Mouse (Mus musculus): ENCODE data around the gene Adamts1. TPM values are rescaled to one million over a fixed set of nuclear protein-coding genes. Genes with fewer than 3 reads are reported as not detected.

The Adamts1 gene
- polyA plus RNA-seq (2014; fragmentation: Nextera tagmentation; extraction: Ambion mirVana), result 36.8 and 70.7 TPM in 2 replicates

GRCm38 (mm10) chr16:85802954-85803353 lies at the start of gene Adamts1:
Adamts1 (minus strand) TSS chr16:85803113.
- peak within 1 kb of the TSS; percentile 79 for H3K4me2 ChIP-seq (replicated peaks; ENCODE audit: low read depth, low read length)
- ATAC-seq (ENCODE audit: low FRiP score, low TSS enrichment), result peak; percentile 91
- under 1% methylated on average over 26 of the region's 26 CpGs for WGBS
- H3K27ac ChIP-seq (ENCODE audit: low read depth, low read length), result peak within 1 kb of the TSS; percentile 96
- H3K36me3 ChIP-seq (ENCODE audit: control insufficient read depth, insufficient read depth, low read length), result peaks cover 21% of the 10 kb centered on the region
- H3K9ac ChIP-seq (ENCODE audit: low read depth, low read length), result peak within 1 kb of the TSS; percentile 96
- H3K4me3 ChIP-seq (ENCODE audit: low read length), result peak within 1 kb of the TSS; percentile 84
- H3K27me3 ChIP-seq (ENCODE audit: control insufficient read depth, insufficient read depth, low read length), result no peaks in the 10 kb centered on the region
- H3K9me3 ChIP-seq (ENCODE audit: control insufficient read depth, low read length), result no peaks in the 10 kb centered on the region
- H3K4me1 ChIP-seq (ENCODE audit: control insufficient read depth, insufficient read depth, low read length), result peaks cover 8% of the 10 kb centered on the region; the same call in 1 of the 2 replicates

DNA sequence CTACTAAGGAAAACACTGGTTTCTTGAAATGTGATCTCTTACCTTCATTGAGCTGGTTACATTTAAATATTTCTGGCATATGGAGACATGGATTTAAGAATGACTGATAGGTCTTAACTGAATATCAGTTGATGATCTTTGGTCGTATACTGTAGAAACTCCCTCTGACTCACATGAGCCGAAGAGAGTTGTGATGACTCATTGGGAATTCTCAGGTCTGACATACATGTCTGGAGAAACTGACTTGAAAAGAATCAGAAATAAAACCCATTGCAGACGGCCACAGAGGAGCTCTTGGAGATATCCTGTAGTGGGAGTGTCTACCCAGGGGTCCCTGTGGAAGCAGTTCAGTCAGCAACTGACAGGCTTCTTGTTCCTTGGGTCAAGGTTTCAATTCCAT lies 24.2 kb upstream of the Adamts1 start:
- no peak overlapping the region for H3K27ac ChIP-seq (ENCODE audit: low read depth, low read length)
- no peak overlapping the region for H3K9ac ChIP-seq (ENCODE audit: low read depth, low read length)
- no peaks in the 10 kb centered on the region for H3K4me1 ChIP-seq (ENCODE audit: control insufficient read depth, insufficient read depth, low read length)
- no peak for ATAC-seq (ENCODE audit: low FRiP score, low TSS enrichment)
- H3K27me3 ChIP-seq (ENCODE audit: control insufficient read depth, insufficient read depth, low read length), result no peaks in the 10 kb centered on the region
- no peak overlapping the region for H3K4me2 ChIP-seq (replicated peaks; ENCODE audit: low read depth, low read length)
- no peak overlapping the region for H3K4me3 ChIP-seq (ENCODE audit: low read length)
- no peaks in the 10 kb centered on the region for H3K9me3 ChIP-seq (ENCODE audit: control insufficient read depth, low read length)
- WGBS, result 74% methylated on average over 3 of the region's 3 CpGs
- no peaks in the 10 kb centered on the region for H3K36me3 ChIP-seq (ENCODE audit: control insufficient read depth, insufficient read depth, low read length)

GRCm38 (mm10) chr16:85822330-85822916 lies 19.5 kb upstream of the Adamts1 start:
- no peak overlapping the region for H3K27ac ChIP-seq (ENCODE audit: low read depth, low read length)
- H3K4me2 ChIP-seq (replicated peaks; ENCODE audit: low read depth, low read length), result no peak overlapping the region
- ATAC-seq (ENCODE audit: low FRiP score, low TSS enrichment), result no peak
- no peak overlapping the region for H3K9ac ChIP-seq (ENCODE audit: low read depth, low read length)
- H3K4me3 ChIP-seq (ENCODE audit: low read length), result no peak overlapping the region
- no peaks in the 10 kb centered on the region for H3K27me3 ChIP-seq (ENCODE audit: control insufficient read depth, insufficient read depth, low read length)
- WGBS, result 51% methylated on average over 5 of the region's 5 CpGs
- H3K4me1 ChIP-seq (ENCODE audit: control insufficient read depth, insufficient read depth, low read length), result no peaks in the 10 kb centered on the region
- no peaks in the 10 kb centered on the region for H3K36me3 ChIP-seq (ENCODE audit: control insufficient read depth, insufficient read depth, low read length)
- H3K9me3 ChIP-seq (ENCODE audit: control insufficient read depth, low read length), result no peaks in the 10 kb centered on the region

DNA sequence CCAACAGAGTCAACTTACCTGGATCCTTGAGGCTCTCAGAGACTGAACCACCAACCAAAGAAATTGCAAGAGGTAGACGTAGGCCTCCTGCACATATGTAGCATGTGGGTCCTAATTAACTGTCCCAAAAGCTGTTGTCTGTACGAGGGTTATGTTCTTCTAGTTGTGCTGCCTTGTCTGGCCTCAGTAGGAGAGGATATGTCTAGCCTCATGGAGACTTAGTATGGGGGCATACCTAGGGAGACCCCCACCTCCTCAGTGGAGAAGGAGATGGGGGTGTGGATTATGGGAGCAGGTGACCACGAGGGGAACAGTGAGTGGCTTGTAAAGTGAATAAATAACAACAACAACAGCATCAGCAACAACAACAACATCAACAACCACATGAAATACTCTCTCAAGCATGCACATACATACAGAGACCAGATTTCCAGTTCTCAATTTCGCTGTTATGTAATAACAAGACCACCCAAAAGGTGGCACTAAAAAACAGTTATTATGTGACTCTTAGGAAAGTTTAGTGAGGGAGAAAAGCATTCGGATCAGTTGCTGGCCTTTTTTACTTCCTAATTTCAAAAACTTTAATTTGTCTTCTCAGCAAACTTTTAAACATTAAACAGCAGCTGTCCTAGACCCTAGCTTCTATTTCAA lies 17.0 kb upstream of the Adamts1 start:
- Histone ChIP-seq H3K9me3 (ENCODE audit: control insufficient read depth, low read length) (no peaks in the 10 kb centered on the region), H3K27me3 (ENCODE audit: control insufficient read depth, insufficient read depth, low read length) (no peaks in the 10 kb centered on the region), H3K27ac (ENCODE audit: low read depth, low read length) (no peak overlapping the region), H3K4me3 (ENCODE audit: low read length) (no peak overlapping the region), H3K4me1 (ENCODE audit: control insufficient read depth, insufficient read depth, low read length) (no peaks in the 10 kb centered on the region), H3K36me3 (ENCODE audit: control insufficient read depth, insufficient read depth, low read length) (no peaks in the 10 kb centered on the region), H3K9ac (ENCODE audit: low read depth, low read length) (no peak overlapping the region), H3K4me2 (replicated peaks; ENCODE audit: low read depth, low read length) (no peak overlapping the region)
- WGBS, result 51% methylated on average over 5 of the region's 5 CpGs
- peak; percentile 52; the same call in 1 of the 2 replicates for ATAC-seq (ENCODE audit: low FRiP score, low TSS enrichment)

GRCm38 (mm10) chr16:85814116-85814515 lies 11.2 kb upstream of the Adamts1 start:
- 85% methylated on average over 2 of the region's 2 CpGs for WGBS
- no peaks in the 10 kb centered on the region for H3K36me3 ChIP-seq (ENCODE audit: control insufficient read depth, insufficient read depth, low read length)
- no peak for ATAC-seq (ENCODE audit: low FRiP score, low TSS enrichment)
- no peak overlapping the region for H3K4me2 ChIP-seq (replicated peaks; ENCODE audit: low read depth, low read length)
- H3K4me1 ChIP-seq (ENCODE audit: control insufficient read depth, insufficient read depth, low read length), result no peaks in the 10 kb centered on the region
- H3K27me3 ChIP-seq (ENCODE audit: control insufficient read depth, insufficient read depth, low read length), result no peaks in the 10 kb centered on the region
- H3K27ac ChIP-seq (ENCODE audit: low read depth, low read length), result no peak overlapping the region
- no peaks in the 10 kb centered on the region for H3K9me3 ChIP-seq (ENCODE audit: control insufficient read depth, low read length)
- no peak overlapping the region for H3K9ac ChIP-seq (ENCODE audit: low read depth, low read length)
- no peak overlapping the region for H3K4me3 ChIP-seq (ENCODE audit: low read length)

DNA sequence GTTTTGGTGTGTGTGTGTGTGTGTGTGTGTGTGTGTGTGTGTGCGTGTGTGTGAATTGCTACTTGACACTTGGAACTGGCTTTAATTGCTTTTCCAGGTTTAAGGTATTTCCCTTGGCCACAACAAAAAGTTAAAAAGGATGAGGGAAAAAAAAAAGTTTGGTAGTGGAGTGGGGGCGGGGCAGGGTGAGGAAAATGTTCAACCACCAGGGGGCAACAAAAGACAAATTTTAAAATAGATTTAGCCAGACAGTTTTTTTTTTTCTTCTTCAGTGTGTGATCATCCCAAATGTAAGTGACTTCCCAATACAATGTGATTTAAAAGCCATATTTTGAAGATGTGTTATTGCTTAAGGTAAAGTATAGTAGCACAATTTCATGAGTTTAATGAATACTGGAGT lies 4.7 kb upstream of the Adamts1 start:
- Histone ChIP-seq H3K27me3 (ENCODE audit: control insufficient read depth, insufficient read depth, low read length) (no peaks in the 10 kb centered on the region), H3K27ac (ENCODE audit: low read depth, low read length) (no peak overlapping the region; the same call in 1 of the 2 replicates), H3K4me1 (ENCODE audit: control insufficient read depth, insufficient read depth, low read length) (0 out of 2 replicates have a peak, but pooled peaks cover 2% of the 10 kb centered on the region), H3K36me3 (ENCODE audit: control insufficient read depth, insufficient read depth, low read length) (no peaks in the 10 kb centered on the region), H3K4me3 (ENCODE audit: low read length) (no peak overlapping the region), H3K9ac (ENCODE audit: low read depth, low read length) (no peak overlapping the region), H3K9me3 (ENCODE audit: control insufficient read depth, low read length) (no peaks in the 10 kb centered on the region), H3K4me2 (replicated peaks; ENCODE audit: low read depth, low read length) (no peak overlapping the region)
- 11% methylated on average over 2 of the region's 2 CpGs for whole genome bisulfite sequencing
- no peak for ATAC-seq (ENCODE audit: low FRiP score, low TSS enrichment)

DNA sequence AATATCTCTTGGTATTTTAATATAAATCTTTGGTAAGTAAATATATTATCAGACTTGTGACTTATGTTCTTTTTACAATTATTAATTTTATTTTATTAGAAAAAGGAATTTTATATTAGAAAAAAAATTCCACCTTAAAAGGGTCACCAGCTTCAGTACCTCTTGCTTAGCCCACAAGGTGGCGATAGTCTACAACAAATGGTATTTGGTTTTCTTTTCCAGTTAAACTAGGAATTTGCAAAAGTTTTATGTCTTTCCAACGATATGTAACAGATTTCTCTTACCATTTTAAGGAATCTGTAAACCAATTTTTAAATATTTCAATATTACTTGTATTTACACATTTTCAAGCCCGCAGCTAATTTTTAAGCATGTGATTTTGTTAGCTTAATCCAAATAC lies 4.2 kb upstream of the Adamts1 start:
- H3K9me3 ChIP-seq (ENCODE audit: control insufficient read depth, low read length), result no peaks in the 10 kb centered on the region
- no peak overlapping the region for H3K27ac ChIP-seq (ENCODE audit: low read depth, low read length)

GRCm38 (mm10) chr16:85805581-85805980 lies 2.7 kb upstream of the Adamts1 start:
- no peak overlapping the region for H3K27ac ChIP-seq (ENCODE audit: low read depth, low read length)
- H3K4me1 ChIP-seq (ENCODE audit: control insufficient read depth, insufficient read depth, low read length), result 0 out of 2 replicates have a peak, but pooled peaks cover 2% of the 10 kb centered on the region
- H3K4me3 ChIP-seq (ENCODE audit: low read length), result no peak overlapping the region
- no peak overlapping the region for H3K9ac ChIP-seq (ENCODE audit: low read depth, low read length)
- 87% methylated on average over 2 of the region's 2 CpGs for WGBS
- no peak overlapping the region for H3K4me2 ChIP-seq (replicated peaks; ENCODE audit: low read depth, low read length)
- H3K9me3 ChIP-seq (ENCODE audit: control insufficient read depth, low read length), result no peaks in the 10 kb centered on the region
- ATAC-seq (ENCODE audit: low FRiP score, low TSS enrichment), result no peak
- no peaks in the 10 kb centered on the region for H3K36me3 ChIP-seq (ENCODE audit: control insufficient read depth, insufficient read depth, low read length)
- no peaks in the 10 kb centered on the region for H3K27me3 ChIP-seq (ENCODE audit: control insufficient read depth, insufficient read depth, low read length)

More for the DNA sequence above, 4.2 kb upstream of the Adamts1 start:
- Histone ChIP-seq H3K4me3 (ENCODE audit: low read length) (no peak overlapping the region), H3K36me3 (ENCODE audit: control insufficient read depth, insufficient read depth, low read length) (no peaks in the 10 kb centered on the region), H3K4me1 (ENCODE audit: control insufficient read depth, insufficient read depth, low read length) (0 out of 2 replicates have a peak, but pooled peaks cover 2% of the 10 kb centered on the region), H3K4me2 (replicated peaks; ENCODE audit: low read depth, low read length) (no peak overlapping the region), H3K9ac (ENCODE audit: low read depth, low read length) (no peak overlapping the region), H3K27me3 (ENCODE audit: control insufficient read depth, insufficient read depth, low read length) (no peaks in the 10 kb centered on the region)
- 21% methylated on average over 3 of the region's 3 CpGs for WGBS
- ATAC-seq (ENCODE audit: low FRiP score, low TSS enrichment), result no peak
